Mouse (Mus musculus): ENCODE data around the gene Zfp157. TPM values are rescaled to one million over a fixed set of nuclear protein-coding genes. Genes with fewer than 3 reads are reported as not detected.
A peak's percentile ranks its signal among the peaks of the same experiment; 100 is the strongest.
"Not testable (repeated sequence)": the region's sequence is repeated elsewhere in the genome, so short reads cannot be mapped to it uniquely, and the experiment has no call there.

Zfp157 gene
- total and polyA plus RNA-seq, 3 experiments: 7.8 to 12.7 (median 8.6) TPM

DNA sequence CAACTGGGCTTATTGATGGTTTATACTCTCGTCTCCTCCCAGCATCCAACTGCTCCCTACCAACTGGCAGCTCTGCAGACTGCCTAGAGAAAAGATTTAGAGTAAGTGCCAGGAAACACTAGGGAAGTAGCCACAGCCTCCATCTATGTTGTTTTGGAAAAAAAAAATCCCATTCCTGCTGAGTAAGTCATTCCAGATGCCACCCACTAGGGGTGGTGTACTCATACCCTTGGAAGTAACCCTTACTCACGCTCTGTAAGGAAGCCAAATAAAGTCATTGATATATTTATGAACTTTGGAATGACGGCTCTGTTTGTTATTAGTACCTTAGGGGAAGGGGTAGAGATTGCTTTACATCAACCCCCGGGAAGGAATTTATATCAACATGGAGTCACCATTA lies 17.1 kb downstream of the Zfp157 start:
- Histone ChIP-seq H3K4me2 (ENCODE audit: insufficient read depth, low read depth, poor library complexity, severe bottlenecking) (no peak overlapping the region), H3K36me3 (replicated peaks in 1 of 2; ENCODE audit: control insufficient read depth in 1 of 2, insufficient read depth in 1 of 2, low read length in 1 of 2) (peaks cover 35 to 56% of the 10 kb centered on the region in 2 experiments), H3K9ac (ENCODE audit: insufficient read depth, low read depth) (no peak overlapping the region), H3K9me3 (replicated peaks; ENCODE audit: low read length) (peaks cover 23% of the 10 kb centered on the region), H3K27ac (ENCODE audit: insufficient read depth, low read depth) (no peak overlapping the region), H3K4me3 (replicated peaks in 1 of 3; ENCODE audit: low read depth in 2 of 3, low read length in 2 of 3, poor library complexity in 1 of 3) (no peak overlapping the region), H3K27me3 (replicated peaks) (no peaks in the 10 kb centered on the region), H3K4me1 (ENCODE audit: control insufficient read depth in 1 of 2, insufficient read depth in 2 of 2) (no peaks in the 10 kb centered on the region; a peak in 1 of 4 replicates), H3K79me2 (replicated peaks; ENCODE audit: control insufficient read depth, extremely low read depth, insufficient read depth, poor library complexity, severe bottlenecking) (no peaks in the 10 kb centered on the region)
- TF ChIP-seq MXI1 (IDR thresholded peaks at IDR 0.05; ENCODE audit: low read depth, low read length) (no peak), MEF2A (IDR thresholded peaks at IDR 0.05; ENCODE audit: borderline replicate concordance, low read depth, low read length) (no peak), JUN (IDR thresholded peaks at IDR 0.05; ENCODE audit: insufficient read depth, low read depth, low read length) (no peak), IRF4 (IDR thresholded peaks at IDR 0.05; ENCODE audit: low read depth, low read length) (no peak)
- in situ Hi-C loops (cut with MboI; ENCODE audit: low pct_ligation_motif_present, low pct_unique_long_range_greater_than_20kb, low sequenced_read_pairs) (no loop called here), dilution Hi-C loops (cut with MboI; ENCODE audit: extremely low pct_ligation_motif_present, extremely low pct_unique_long_range_greater_than_20kb, low sequenced_read_pairs) (no loop called here)
- DNase-seq (ENCODE audit: extremely low read depth): no peak

GRCm38 (mm10) chr5:138459107-138459506 lies 17.8 kb downstream of the Zfp157 start:
- Histone ChIP-seq H3K9ac (ENCODE audit: insufficient read depth, low read depth) (no peak overlapping the region), H3K27me3 (replicated peaks) (no peaks in the 10 kb centered on the region), H3K4me3 (replicated peaks in 1 of 3; ENCODE audit: low read depth in 2 of 3, low read length in 2 of 3, poor library complexity in 1 of 3) (no peak overlapping the region), H3K27ac (ENCODE audit: insufficient read depth, low read depth) (no peak overlapping the region), H3K4me1 (ENCODE audit: control insufficient read depth in 1 of 2, insufficient read depth in 2 of 2) (peaks cover 3 to 6% of the 10 kb centered on the region in 2 experiments; a peak in 3 of 4 replicates), H3K9me3 (replicated peaks; ENCODE audit: low read length) (peaks cover 23% of the 10 kb centered on the region), H3K36me3 (replicated peaks in 1 of 2; ENCODE audit: control insufficient read depth in 1 of 2, insufficient read depth in 1 of 2, low read length in 1 of 2) (peaks cover 33 to 50% of the 10 kb centered on the region in 2 experiments), H3K79me2 (replicated peaks; ENCODE audit: control insufficient read depth, extremely low read depth, insufficient read depth, poor library complexity, severe bottlenecking) (no peaks in the 10 kb centered on the region), H3K4me2 (ENCODE audit: insufficient read depth, low read depth, poor library complexity, severe bottlenecking) (no peak overlapping the region)
- no peak for TF ChIP-seq SMC3 (IDR thresholded peaks at IDR 0.05; ENCODE audit: low read depth, low read length)
- no peak for TF ChIP-seq UBTF (IDR thresholded peaks at IDR 0.05; ENCODE audit: low read depth, low read length)
- no peak for TF ChIP-seq POLR2AphosphoS2 (IDR thresholded peaks at IDR 0.05; ENCODE audit: low read depth, low read length)
- TF ChIP-seq ZC3H11A (IDR thresholded peaks at IDR 0.05; ENCODE audit: low read depth, low read length): no peak
- no peak for TF ChIP-seq MEF2A (IDR thresholded peaks at IDR 0.05; ENCODE audit: borderline replicate concordance, low read depth, low read length)
- TF ChIP-seq TCF12 (IDR thresholded peaks at IDR 0.05; ENCODE audit: low read depth, low read length): no peak
- no peak for TF ChIP-seq USF2 (conservative IDR thresholded peaks at IDR 0.05; ENCODE audit: low read depth, low read length)
- TF ChIP-seq USF1 (IDR thresholded peaks at IDR 0.05; ENCODE audit: low read depth, low read length): no peak
- no peak for TF ChIP-seq MAFK (IDR thresholded peaks at IDR 0.05; ENCODE audit: insufficient replicate concordance, low read length)
- TF ChIP-seq PAX5 (IDR thresholded peaks at IDR 0.05; ENCODE audit: low read length): no peak
- no peak for TF ChIP-seq HCFC1 (IDR thresholded peaks at IDR 0.05; ENCODE audit: low read depth, low read length)
- dilution Hi-C loops (cut with MboI; ENCODE audit: extremely low pct_ligation_motif_present, extremely low pct_unique_long_range_greater_than_20kb, low sequenced_read_pairs) (no loop called here), in situ Hi-C loops (cut with MboI; ENCODE audit: low pct_ligation_motif_present, low pct_unique_long_range_greater_than_20kb, low sequenced_read_pairs) (no loop called here)
- no peak for DNase-seq (ENCODE audit: extremely low read depth)

GRCm38 (mm10) chr5:138473601-138474000 lies 32.3 kb downstream of the Zfp157 start:
- no peak overlapping the region for H3K4me3 ChIP-seq (replicated peaks in 1 of 3; ENCODE audit: low read depth in 2 of 3, low read length in 2 of 3, poor library complexity in 1 of 3)
- dilution Hi-C loops (cut with MboI; ENCODE audit: extremely low pct_ligation_motif_present, extremely low pct_unique_long_range_greater_than_20kb, low sequenced_read_pairs) (no loop called here), in situ Hi-C loops (cut with MboI; ENCODE audit: low pct_ligation_motif_present, low pct_unique_long_range_greater_than_20kb, low sequenced_read_pairs) (no loop called here)
- no peaks in the 10 kb centered on the region for H3K79me2 ChIP-seq (replicated peaks; ENCODE audit: control insufficient read depth, extremely low read depth, insufficient read depth, poor library complexity, severe bottlenecking)
- no peaks in the 10 kb centered on the region for H3K36me3 ChIP-seq (replicated peaks in 1 of 2; ENCODE audit: control insufficient read depth in 1 of 2, insufficient read depth in 1 of 2, low read length in 1 of 2)
- no peaks in the 10 kb centered on the region for H3K27me3 ChIP-seq (replicated peaks)
- H3K9me3 ChIP-seq (replicated peaks; ENCODE audit: low read length): no peaks in the 10 kb centered on the region
- H3K4me1 ChIP-seq (ENCODE audit: control insufficient read depth in 1 of 2, insufficient read depth in 2 of 2): no peaks in the 10 kb centered on the region
- no peak overlapping the region for H3K27ac ChIP-seq (ENCODE audit: insufficient read depth, low read depth)
- no peak overlapping the region for H3K4me2 ChIP-seq (ENCODE audit: insufficient read depth, low read depth, poor library complexity, severe bottlenecking)
- H3K9ac ChIP-seq (ENCODE audit: insufficient read depth, low read depth): no peak overlapping the region
- peak; percentile 63 for DNase-seq (ENCODE audit: extremely low read depth)
- peak; percentile 85 to 88 for TF ChIP-seq CTCF (conservative IDR thresholded peaks at IDR 0.05 in 1 of 2, IDR thresholded peaks at IDR 0.05 in 1 of 2; ENCODE audit: low read depth in 2 of 2, low read length in 2 of 2)
- peak; percentile 78 for TF ChIP-seq RAD21 (IDR thresholded peaks at IDR 0.05; ENCODE audit: low read depth, low read length)
- TF ChIP-seq SMC3 (IDR thresholded peaks at IDR 0.05; ENCODE audit: low read depth, low read length): peak; percentile 85
- no peak for TF ChIP-seq ZMIZ1 (IDR thresholded peaks at IDR 0.05; ENCODE audit: low read depth, low read length)
- TF ChIP-seq GABPA (IDR thresholded peaks at IDR 0.05; ENCODE audit: insufficient replicate concordance, low read depth, low read length): no peak
- no peak for TF ChIP-seq MAZ (IDR thresholded peaks at IDR 0.05; ENCODE audit: low read depth, low read length)
- no peak for TF ChIP-seq HCFC1 (IDR thresholded peaks at IDR 0.05; ENCODE audit: low read depth, low read length)
- TF ChIP-seq POLR2A (IDR thresholded peaks at IDR 0.05; ENCODE audit: low read depth, low read length): no peak

GRCm38 (mm10) chr5:138504548-138504947 lies 63.3 kb downstream of the Zfp157 start:
- H3K9ac ChIP-seq (ENCODE audit: insufficient read depth, low read depth); H3K4me3 ChIP-seq (replicated peaks in 1 of 3; ENCODE audit: low read depth in 2 of 3, low read length in 2 of 3, poor library complexity in 1 of 3); H3K9me3 ChIP-seq (replicated peaks; ENCODE audit: low read length); in situ Hi-C loops (cut with MboI; ENCODE audit: low pct_ligation_motif_present, low pct_unique_long_range_greater_than_20kb, low sequenced_read_pairs); H3K4me2 ChIP-seq (ENCODE audit: insufficient read depth, low read depth, poor library complexity, severe bottlenecking); H3K4me1 ChIP-seq (ENCODE audit: control insufficient read depth in 1 of 2, insufficient read depth in 2 of 2); H3K36me3 ChIP-seq (replicated peaks in 1 of 2; ENCODE audit: control insufficient read depth in 1 of 2, insufficient read depth in 1 of 2, low read length in 1 of 2); DNase-seq (ENCODE audit: extremely low read depth); H3K27ac ChIP-seq (ENCODE audit: insufficient read depth, low read depth); H3K79me2 ChIP-seq (replicated peaks; ENCODE audit: control insufficient read depth, extremely low read depth, insufficient read depth, poor library complexity, severe bottlenecking); dilution Hi-C loops (cut with MboI; ENCODE audit: extremely low pct_ligation_motif_present, extremely low pct_unique_long_range_greater_than_20kb, low sequenced_read_pairs); H3K27me3 ChIP-seq (replicated peaks): not testable (repeated sequence)

Data from CH12.LX (cell line).